Mouse (Mus musculus): Measurements from ENCODE around the gene Il10ra. TPM values are rescaled to one million over a fixed set of nuclear protein-coding genes. Genes with fewer than 3 reads are reported as not detected.
A peak's percentile ranks its signal among the peaks of the same experiment; 100 is the strongest.

Gene Il10ra
- 4.7 and 5.1 TPM in 2 replicates for polyA plus RNA-seq (2012; rRNA removed)

DNA sequence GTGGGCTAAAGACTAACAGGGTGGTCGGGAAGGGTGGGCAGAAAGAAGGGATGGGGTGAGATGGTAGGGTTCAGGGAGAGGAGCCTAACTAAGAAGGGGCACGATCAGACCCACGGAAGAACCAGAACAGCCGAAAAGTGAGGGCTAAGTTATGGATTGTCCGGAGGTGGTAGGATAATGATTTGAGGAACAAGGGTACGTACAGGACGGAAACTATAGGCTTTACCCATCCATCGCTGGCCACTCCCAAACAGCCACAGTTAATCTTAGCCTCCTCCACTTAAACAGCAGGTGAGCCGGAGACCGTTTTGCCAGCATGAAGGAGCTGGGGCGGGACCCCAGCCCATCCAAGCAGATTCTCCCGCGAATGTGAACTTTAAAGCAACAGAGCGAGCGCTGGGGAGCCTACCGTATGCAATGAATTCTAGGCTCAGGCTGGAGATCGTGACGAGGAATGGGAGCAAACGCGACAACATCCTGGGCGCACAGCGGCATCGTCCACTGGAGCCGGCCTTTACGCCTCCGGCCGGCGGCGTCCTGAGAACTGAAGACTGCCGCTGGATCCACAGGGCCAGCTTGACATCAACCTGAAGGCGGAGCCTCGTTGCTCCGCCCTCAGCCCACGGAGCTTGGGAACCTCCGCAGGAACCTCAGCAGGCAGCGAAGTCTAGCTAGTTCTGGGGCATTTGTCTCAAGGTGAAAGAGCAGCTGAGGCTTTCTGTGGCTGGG is at the start of gene Il10ra:
Il10ra (minus strand) TSS at position 553 of the 729 bp plus-strand sequence.
- H3K27ac ChIP-seq (ENCODE audit: insufficient read depth, low read length): no peak within 1 kb of the TSS

DNA sequence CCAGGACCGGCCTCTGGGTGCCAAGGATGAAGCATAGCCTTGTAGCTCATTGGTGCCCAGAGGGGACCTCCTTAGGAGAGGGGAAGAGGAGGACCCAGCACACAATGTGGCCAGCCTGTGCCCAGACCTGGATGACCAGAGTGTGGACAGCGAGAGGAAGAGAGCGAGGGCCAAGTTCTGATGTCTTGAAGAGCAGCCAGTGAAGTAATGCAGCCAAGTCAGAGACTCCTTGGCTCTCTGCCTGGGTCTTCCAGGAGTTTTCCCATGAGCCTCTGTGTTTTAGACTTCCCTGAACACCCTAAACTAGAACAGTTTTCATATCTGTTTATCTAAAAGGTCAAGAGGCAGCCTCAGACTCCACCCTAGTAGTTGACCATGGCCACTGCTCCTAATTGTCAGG is 48.7 kb upstream of the Il10ra start:
- TF ChIP-seq CTCF (IDR thresholded peaks at IDR 0.05; ENCODE audit: extremely low read depth, insufficient read depth, low read length) (no peak), POLR2A (IDR thresholded peaks at IDR 0.05; ENCODE audit: extremely low read depth, insufficient read depth, low read length) (no peak)
- Histone ChIP-seq H3K4me1 (ENCODE audit: control insufficient read depth, insufficient read depth, low read length) (no peaks in the 10 kb centered on the region), H3K4me3 (ENCODE audit: insufficient read depth, low read length) (no peak overlapping the region), H3K27ac (ENCODE audit: insufficient read depth, low read length) (no peak overlapping the region)

More for the DNA sequence above, at the start of gene Il10ra:
- Histone ChIP-seq H3K4me1 (ENCODE audit: control insufficient read depth, insufficient read depth, low read length) (no peaks in the 10 kb centered on the region), H3K4me3 (ENCODE audit: insufficient read depth, low read length) (peak within 1 kb of the TSS; percentile 49)
- TF ChIP-seq POLR2A (IDR thresholded peaks at IDR 0.05; ENCODE audit: extremely low read depth, insufficient read depth, low read length) (peak; percentile 54), CTCF (IDR thresholded peaks at IDR 0.05; ENCODE audit: extremely low read depth, insufficient read depth, low read length) (no peak)

GRCm38 (mm10) chr9:45313913-45314312 is 45.0 kb upstream of the Il10ra start:
- Histone ChIP-seq H3K4me1 (ENCODE audit: control insufficient read depth, insufficient read depth, low read length) (no peaks in the 10 kb centered on the region), H3K4me3 (ENCODE audit: insufficient read depth, low read length) (no peak overlapping the region), H3K27ac (ENCODE audit: insufficient read depth, low read length) (no peak overlapping the region)
- TF ChIP-seq POLR2A (IDR thresholded peaks at IDR 0.05; ENCODE audit: extremely low read depth, insufficient read depth, low read length): no peak
- no peak for TF ChIP-seq CTCF (IDR thresholded peaks at IDR 0.05; ENCODE audit: extremely low read depth, insufficient read depth, low read length)

- no peak overlapping the region for H3K27ac ChIP-seq (ENCODE audit: insufficient read depth, low read length)
- no peak overlapping the region for H3K4me3 ChIP-seq (ENCODE audit: insufficient read depth, low read length)
- no peaks in the 10 kb centered on the region for H3K4me1 ChIP-seq (ENCODE audit: control insufficient read depth, insufficient read depth, low read length)
- TF ChIP-seq CTCF (IDR thresholded peaks at IDR 0.05; ENCODE audit: extremely low read depth, insufficient read depth, low read length): no peak
- TF ChIP-seq POLR2A (IDR thresholded peaks at IDR 0.05; ENCODE audit: extremely low read depth, insufficient read depth, low read length): no peak
Observed at GRCm38 (mm10) chr9:45311858-45312257, 42.9 kb upstream of the Il10ra start.

GRCm38 (mm10) chr9:45308521-45308920 is 39.6 kb upstream of the Il10ra start:
- no peak for TF ChIP-seq CTCF (IDR thresholded peaks at IDR 0.05; ENCODE audit: extremely low read depth, insufficient read depth, low read length)
- TF ChIP-seq POLR2A (IDR thresholded peaks at IDR 0.05; ENCODE audit: extremely low read depth, insufficient read depth, low read length): no peak
- no peak overlapping the region for H3K4me3 ChIP-seq (ENCODE audit: insufficient read depth, low read length)
- H3K4me1 ChIP-seq (ENCODE audit: control insufficient read depth, insufficient read depth, low read length): no peaks in the 10 kb centered on the region
- H3K27ac ChIP-seq (ENCODE audit: insufficient read depth, low read length): no peak overlapping the region

DNA sequence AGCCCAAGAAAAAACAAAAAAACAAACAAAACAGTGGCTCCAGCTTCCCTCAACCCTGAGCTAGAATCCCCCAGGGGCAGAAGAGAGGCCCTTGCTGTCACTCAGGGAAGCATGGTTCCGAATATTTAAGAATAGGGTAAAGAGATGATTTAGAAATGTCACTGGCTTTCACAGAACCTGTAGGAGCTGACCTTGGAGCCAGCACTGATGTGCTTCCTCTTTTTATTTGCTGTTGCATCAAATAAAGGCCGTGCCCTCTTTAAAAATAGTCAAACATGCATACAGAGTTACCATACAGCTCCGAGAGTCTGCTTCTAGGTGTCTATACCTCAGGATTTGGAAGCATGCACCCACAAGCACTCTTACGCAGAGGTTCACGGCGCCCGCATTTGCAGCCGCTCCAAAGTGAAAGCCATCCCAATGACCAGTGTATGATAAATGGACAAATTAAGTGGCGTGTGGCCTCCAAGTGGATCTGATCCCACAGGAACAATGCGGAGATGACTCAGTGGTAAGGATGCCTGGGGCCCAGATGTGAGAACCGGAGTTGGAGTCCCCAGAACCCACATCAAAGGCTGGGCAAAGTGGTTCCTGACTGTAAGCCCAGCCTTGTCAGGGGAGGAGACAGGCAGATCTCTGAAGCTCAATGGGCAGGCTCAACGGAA is 37.9 kb upstream of the Il10ra start:
- Histone ChIP-seq H3K4me1 (ENCODE audit: control insufficient read depth, insufficient read depth, low read length) (no peaks in the 10 kb centered on the region), H3K4me3 (ENCODE audit: insufficient read depth, low read length) (no peak overlapping the region), H3K27ac (ENCODE audit: insufficient read depth, low read length) (no peak overlapping the region)
- no peak for TF ChIP-seq POLR2A (IDR thresholded peaks at IDR 0.05; ENCODE audit: extremely low read depth, insufficient read depth, low read length)
- TF ChIP-seq CTCF (IDR thresholded peaks at IDR 0.05; ENCODE audit: extremely low read depth, insufficient read depth, low read length): no peak

DNA sequence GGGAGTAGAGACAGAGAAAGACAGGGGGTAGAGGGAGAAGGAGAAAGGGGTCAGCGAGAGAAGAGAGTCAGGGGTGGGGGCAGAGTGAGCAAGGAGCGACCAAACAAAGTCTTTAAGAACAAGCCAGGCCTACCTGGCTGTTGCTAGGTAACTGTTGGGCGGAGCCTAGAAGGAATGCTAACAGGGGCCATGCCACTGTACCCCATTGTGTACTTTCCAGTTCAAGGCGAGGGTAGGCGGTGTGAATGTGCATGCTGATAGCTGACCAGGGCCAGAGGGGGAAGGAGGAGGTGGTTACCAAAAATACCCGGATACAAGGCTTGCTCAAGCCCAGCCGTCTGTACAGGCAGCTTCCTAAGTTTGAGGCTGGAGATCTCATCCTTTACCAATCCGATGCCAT is 32.8 kb upstream of the Il10ra start:
- Histone ChIP-seq H3K4me1 (ENCODE audit: control insufficient read depth, insufficient read depth, low read length) (no peaks in the 10 kb centered on the region), H3K4me3 (ENCODE audit: insufficient read depth, low read length) (no peak overlapping the region), H3K27ac (ENCODE audit: insufficient read depth, low read length) (no peak overlapping the region)
- no peak for TF ChIP-seq POLR2A (IDR thresholded peaks at IDR 0.05; ENCODE audit: extremely low read depth, insufficient read depth, low read length)

- peak; percentile 96 for TF ChIP-seq CTCF (IDR thresholded peaks at IDR 0.05; ENCODE audit: extremely low read depth, insufficient read depth, low read length)
- peak; percentile 94 for TF ChIP-seq POLR2A (IDR thresholded peaks at IDR 0.05; ENCODE audit: extremely low read depth, insufficient read depth, low read length)
- no peaks in the 10 kb centered on the region for H3K4me1 ChIP-seq (ENCODE audit: control insufficient read depth, insufficient read depth, low read length)
Observed at GRCm38 (mm10) chr9:45300422-45301104, 31.6 kb upstream of the Il10ra start.

DNA sequence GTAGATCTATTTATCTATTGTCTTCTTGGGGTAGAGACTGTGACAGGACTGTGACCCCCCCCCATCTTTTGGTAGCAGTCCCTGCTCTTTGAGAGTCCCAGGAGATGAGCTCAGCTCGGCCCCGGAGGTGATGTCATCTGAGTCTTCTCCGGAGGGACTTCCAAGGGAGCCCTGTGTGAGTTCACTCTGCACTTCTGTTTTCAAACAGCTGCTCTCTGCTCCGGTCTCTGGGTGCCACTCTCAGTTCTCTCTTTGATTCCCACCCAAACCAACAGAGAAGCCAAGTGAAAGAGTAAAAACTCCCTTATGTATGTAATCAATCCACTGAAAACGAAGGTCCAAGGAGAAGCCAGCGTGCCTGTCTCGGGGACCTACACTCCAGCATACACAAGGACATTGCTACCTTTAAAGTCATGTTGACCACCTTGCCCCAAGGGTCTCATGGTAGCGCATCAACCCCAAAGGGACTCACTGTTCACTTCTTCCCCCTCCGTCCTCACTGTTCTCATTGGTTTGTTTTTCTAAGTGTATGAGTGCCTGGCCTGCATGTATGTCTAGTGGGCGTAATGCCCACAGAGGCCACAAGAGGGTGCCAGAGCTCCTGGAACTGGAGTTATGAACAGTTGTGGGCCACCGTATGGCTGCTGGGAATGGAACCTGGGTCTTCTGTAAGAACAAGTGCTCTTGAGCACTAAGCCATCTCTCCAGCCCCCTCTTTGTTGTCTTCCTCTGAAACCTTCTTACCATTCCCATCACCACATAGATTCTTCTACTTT is 30.5 kb upstream of the Il10ra start:
- H3K4me3 ChIP-seq (ENCODE audit: insufficient read depth, low read length): no peak overlapping the region
- H3K27ac ChIP-seq (ENCODE audit: insufficient read depth, low read length): no peak overlapping the region
- TF ChIP-seq CTCF (IDR thresholded peaks at IDR 0.05; ENCODE audit: extremely low read depth, insufficient read depth, low read length) (peak; percentile 41), POLR2A (IDR thresholded peaks at IDR 0.05; ENCODE audit: extremely low read depth, insufficient read depth, low read length) (no peak)
- no peaks in the 10 kb centered on the region for H3K4me1 ChIP-seq (ENCODE audit: control insufficient read depth, insufficient read depth, low read length)

More at GRCm38 (mm10) chr9:45300422-45301104, 31.6 kb upstream of the Il10ra start:
- Histone ChIP-seq H3K27ac (ENCODE audit: insufficient read depth, low read length) (peak overlapping the region; percentile 46; the same call in 1 of the 2 replicates), H3K4me3 (ENCODE audit: insufficient read depth, low read length) (peak overlapping the region; percentile 5)
